Mouse (Mus musculus) mesoderm, embryonic 11.5 days (tissue): ENCODE measurements around the gene Scgb1b30.
"Not testable (repeated sequence)": the region's sequence is repeated elsewhere in the genome, so short reads cannot be mapped to it uniquely, and the experiment has no call there.

Experiments used
- DNase-seq: peaks from one replicate; pipeline ENCODE4 v3.0.0-alpha.2; 2012; ENCODE audit warnings: low read depth, low spot score

Scgb1b30 gene

DNA sequence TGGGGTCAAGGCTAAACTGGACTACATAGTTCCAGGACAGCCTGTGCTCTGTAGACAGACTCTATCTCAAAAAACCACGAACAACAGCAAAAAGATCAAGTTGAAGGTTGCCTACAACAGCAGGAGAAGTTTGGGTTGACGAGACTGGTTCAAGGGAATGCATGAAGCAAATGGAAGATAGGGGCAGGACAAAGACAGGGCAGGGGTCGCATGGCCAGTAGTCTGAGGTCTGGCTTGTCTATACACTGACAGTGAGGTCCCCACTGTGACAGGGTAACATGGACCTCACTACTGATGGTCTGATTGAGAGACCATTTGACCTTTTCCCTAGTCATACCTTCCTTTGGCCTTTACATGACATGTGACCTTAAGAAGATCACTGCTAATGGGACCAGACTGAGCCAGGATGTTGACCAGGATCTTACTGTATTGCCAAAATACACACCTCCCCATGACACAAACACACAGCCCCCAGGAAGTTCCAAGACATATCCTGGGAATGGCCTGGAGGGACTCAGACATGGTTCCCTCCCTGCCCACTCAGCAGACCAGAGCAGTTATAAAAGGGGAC, at the start of gene Scgb1b30:
TSS of gene Scgb1b30 (plus strand) at position 521 of the 571 bp plus-strand sequence.
- DNase-seq: no peak

DNA sequence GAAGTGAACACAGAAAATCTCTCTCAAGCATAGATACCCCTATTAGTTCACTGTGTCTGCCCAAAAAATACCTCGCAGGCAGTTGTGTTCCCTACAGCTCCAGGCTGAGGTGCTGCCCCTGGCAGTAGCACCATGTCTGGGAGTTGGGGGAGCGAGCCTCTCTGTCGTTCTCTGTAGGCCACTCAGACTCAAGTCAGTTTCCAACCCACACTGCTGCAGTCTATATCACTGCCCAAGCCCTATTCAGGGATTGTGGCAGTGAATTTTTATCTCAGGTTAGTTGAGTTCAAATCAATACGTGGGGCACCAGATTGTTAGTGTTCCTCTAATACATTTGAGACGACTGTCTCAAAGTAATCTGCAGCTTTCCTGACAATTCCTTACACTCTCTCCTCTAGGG, 27.1 kb upstream of the Scgb1b30 start:
- DNase-seq: not testable (repeated sequence)

DNA sequence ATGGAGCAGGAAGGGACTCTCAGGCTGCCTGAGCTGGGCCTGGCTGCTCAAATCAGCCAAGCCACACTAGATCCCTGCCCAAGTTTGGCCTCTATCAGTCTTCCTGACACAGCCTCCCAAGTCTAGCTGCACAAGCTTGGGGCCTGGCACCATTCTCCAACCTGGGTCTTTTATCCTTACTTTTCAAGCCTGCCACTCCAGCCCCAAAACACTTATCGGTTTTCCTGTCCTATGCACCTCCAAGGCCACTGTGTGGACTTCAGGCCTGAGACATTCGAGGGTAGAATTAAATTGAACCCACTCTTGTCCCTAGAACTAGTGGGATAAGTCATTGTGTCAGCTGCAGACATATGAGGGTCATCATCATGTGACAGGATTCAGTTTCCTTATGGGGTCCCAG, 4.8 kb downstream of the Scgb1b30 start:
- DNase-seq: no peak

DNA sequence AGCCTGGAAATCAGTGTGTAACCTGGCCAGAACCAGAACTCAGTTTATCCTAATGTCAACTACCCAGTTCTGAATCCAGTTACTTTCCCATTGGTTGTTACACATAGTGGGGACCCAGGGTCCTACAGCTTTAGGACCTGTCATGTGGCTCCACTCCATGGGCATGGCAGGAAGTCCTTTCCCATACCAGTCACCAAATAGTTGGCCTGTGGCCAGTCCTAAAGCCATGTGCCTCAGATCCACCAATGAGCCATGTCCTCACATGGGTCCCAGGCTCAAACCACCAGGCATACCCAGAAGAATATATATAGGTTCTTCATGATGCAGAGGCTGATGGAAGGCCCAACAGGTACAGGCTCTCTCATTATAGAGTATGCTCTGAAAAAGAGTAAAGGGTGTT, 6.0 kb downstream of the Scgb1b30 start:
- no peak for DNase-seq

DNA sequence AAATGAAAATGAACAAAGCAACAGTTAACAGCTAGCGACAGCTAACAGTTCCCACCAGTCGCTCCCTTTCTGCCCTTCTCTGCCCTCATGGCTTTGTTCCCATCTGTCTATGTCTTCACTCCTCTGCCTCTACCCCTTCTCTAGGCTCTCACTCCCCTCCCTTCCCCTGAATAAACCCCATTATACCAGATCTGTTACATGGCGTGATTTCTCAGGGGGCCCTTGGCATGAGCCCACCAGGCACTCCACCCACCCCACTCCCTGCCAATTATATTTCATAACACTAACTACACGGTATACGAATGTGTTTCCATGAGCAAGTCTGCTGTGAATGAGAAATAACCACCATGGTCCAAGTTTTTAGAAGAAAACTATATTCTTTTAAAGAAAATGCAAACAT, 14.0 kb downstream of the Scgb1b30 start:
- DNase-seq: no peak

DNA sequence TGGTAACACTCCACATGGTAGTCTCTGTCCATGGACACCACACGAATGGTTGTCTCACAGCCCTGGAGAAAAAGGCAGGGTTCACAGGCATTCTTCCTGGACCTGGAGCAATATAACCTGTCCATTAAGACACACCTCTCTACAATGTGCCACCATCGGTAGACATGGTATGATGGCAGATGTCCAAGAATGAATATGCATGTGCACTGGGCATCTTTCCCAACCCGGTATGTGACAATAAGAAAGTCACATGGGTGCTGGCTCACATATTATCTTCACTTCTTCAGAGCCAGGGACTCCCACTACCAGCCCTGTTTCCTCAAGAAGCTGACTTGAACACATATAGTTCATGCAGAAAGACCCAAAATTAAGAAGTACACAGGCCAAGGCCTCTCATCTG, 21.4 kb downstream of the Scgb1b30 start:
- DNase-seq: no peak

DNA sequence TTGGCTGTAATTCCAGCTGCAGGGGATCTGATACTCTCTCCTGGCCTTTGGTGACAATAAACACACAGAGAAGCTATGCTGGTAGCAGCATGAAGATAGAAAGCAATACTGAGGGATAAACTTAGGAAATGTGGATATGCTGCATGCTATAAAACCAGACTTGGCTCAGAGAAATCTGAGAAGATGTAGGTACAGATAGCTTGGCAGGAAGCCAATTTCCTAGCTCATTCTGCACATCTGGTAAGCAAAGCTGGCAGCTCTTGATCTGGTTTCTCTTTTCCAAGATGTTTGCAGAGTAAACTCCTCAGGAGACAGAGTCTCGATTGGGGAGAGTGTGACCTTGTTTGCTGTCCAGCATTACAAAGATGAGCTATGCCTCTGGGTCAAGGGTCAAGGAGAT, 25.4 kb downstream of the Scgb1b30 start:
- peak; percentile 23 for DNase-seq

DNA sequence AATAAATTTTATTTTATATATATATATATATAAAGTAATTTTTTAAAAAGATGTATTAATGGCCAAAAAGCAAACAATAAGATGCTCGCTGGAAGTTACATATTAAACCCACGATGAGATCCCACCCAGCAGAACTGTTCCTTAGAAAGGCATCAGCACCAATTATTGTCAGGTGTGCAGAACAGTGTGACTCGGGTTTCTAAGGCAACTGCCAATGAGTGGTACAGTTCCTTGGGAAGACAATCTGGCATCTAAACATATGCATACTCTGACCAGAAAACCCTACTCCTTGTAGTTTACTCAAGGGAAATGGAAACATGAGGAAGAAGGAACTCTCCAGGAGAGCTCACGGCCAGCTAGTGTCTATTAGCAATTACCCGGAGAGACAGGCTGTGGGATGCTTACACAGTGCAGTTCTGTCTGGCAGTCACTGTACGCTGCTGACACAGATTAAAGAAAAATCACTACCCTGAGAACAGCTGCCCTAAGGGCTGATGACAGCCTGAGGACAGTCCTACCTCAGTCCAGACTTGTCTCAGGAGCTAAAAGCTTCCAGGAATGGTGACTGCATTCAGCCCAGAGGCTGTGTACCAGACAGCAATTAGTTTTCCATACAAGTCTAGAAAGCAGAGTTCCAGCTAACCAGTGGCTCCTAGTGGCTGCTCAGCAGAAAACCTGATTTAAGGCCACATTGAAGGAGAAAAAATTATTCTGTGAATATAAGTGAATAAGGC, 27.9 kb downstream of the Scgb1b30 start:
- no peak for DNase-seq

DNA sequence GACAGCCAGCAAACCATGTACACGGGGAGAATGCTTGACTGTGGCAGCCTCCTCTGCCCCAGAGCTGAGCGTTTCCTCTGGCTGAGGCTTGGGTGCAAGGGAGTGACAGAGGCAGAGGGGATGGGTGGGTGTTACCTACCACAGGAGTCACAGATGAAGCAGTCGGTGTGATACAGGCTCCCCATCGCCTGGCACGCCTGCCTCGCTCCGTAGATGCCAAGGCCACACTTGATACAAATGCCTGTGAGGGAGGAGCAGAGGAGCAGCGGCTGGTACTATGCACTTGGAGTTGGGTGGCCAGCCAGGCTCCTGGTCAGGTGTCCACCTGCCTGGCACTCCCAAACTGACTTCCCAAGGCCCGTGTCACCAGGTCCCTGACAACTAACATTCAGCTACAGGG, 30.1 kb downstream of the Scgb1b30 start:
- no peak for DNase-seq

DNA sequence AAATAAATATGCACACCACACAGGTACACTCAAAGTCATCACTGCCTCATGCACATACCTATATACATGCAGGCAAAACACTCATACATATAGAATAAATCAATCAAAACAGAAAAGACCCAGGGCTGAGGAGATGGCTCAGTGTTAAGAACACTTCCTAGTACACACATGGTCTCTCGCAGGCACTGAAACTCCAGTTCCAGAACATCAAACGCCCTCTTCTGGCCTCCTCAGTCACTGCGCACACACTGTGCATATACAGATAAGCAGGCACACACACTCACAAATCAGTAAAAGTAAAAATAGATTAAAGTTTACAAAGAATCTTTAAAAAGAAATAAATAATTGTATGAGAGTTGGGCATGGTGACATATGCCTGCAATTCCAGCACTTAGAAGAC, 31.1 kb downstream of the Scgb1b30 start:
- DNase-seq: no peak

DNA sequence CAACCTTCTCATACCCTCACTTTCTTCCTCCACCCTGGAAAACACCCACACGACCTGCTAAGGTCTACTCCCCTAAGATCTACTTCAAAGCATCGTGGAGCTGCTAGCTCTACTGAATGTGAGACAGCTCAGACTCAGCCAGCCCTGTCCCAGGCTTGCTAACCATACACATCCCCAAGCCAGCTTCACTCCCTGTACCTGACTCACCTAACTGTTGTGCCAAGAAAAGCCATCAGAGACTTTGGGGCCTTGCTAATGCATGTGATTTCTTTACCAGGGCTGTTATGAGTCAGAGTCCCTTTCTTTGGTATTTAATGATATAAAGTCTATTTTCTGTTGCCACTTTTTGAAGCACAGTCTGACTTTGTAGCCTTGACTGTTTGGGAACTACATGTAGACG, 35.9 kb downstream of the Scgb1b30 start:
- no peak for DNase-seq

DNA sequence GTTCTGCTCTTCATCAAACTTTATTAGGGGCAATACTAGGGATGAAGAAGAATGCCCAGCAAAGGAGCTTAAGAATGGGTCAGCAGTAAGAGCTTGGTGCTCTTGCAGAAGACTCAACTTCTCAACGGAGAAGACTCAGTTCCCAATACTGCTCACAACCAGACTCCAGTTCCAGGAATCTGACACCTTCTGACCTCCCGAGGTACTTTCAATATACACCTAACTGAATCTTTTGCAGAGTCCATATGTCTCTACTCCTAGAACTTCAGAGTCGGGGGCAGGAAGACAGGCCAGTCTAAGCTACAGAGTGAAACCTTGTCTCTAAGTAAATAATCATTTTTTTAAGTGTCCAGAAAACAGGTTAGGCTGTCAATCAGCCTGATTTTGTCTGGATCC, 36.7 kb downstream of the Scgb1b30 start:
- DNase-seq: peak; percentile 19

DNA sequence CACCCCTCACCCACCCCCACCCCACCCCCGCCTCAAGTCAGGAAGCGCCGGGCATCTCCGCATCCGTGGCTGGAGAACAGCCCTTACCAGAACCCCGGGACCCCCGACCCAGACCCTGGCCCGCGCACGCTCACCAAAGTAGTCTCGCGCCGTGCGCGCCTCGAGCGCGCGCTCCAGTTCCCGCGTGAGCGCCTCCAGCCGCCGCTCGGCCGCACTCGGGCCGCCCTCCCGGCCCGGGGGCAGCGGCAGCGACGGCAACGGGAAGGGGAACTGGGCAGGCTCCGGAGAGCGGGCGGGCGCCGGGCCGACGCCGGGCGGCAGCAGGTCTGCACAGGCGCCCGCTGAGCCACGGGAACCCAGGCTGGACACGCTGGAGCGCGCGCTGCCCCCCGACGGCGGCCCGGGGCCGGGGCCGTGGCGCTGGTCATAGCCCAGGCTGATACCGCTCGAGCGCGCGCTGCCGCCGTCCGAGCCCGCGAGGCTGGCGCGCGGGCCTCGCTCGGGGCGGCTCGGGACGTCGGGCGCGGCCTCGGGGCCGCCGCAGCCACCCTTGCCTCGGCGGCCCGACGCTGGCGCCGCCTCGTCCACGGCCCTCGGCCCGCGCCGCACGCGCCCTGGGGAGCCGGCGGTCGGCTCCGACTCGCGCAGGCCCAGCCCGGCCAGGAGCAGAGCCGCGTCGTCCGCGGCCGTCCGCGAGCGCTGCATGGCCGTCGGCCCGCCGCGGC, 37.3 kb downstream of the Scgb1b30 start:
- DNase-seq: peak; percentile 77

DNA sequence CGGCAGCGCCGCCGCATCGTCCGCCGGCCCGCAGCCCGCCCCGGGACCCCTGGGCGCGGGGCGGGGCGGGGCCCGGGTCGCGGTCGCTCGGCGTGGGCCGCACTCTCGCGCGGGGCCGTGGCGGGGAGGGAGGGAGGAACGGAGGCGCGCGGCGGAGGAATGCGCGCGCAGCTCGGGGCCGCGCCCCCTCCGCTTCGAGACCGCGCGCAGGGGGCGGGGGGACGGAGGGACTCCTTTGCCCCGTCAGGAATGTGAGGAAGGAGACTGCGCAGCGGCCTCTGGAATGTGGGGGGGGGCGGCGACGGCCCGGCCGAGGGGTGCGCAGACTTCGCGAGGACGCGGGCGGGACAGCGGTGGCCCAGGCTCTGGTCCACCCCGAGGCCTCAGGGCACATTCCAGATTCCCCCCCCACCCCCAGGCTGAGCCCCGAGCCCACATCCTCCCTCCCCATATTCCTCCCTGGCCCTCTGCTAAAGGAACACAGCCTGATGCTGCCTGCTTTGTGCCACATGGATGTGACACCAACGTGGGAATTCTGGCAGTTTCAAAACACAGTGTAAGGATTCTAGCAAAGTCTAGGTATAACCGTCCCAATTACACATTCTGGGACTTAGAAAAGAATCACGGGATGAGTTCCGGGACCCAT, 38.0 kb downstream of the Scgb1b30 start, which contains the start of gene Wtip:
TSS of gene Wtip (minus strand) at position 152 of the 646 bp plus-strand sequence.
- peak; percentile 93 for DNase-seq

DNA sequence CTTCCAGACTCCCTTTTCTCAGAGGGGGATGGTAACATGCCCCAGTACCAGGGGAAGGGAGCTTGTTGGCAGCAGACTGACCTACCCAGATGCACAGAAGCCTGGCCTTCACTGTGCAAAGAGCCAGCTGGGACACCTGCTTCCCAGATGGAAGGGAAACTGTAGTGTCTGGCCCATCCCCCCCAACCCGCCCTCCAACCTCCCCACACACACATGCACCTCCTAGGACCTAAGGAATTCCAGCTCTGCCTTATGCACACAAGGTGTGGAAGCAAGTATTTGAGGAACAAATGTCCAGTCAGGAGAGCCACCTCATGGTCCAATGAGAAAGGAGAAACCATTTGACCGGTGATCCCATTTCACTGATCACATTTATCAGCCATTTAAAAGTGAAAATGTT, 39.1 kb downstream of the Scgb1b30 start:
- peak; percentile 59 for DNase-seq

DNA sequence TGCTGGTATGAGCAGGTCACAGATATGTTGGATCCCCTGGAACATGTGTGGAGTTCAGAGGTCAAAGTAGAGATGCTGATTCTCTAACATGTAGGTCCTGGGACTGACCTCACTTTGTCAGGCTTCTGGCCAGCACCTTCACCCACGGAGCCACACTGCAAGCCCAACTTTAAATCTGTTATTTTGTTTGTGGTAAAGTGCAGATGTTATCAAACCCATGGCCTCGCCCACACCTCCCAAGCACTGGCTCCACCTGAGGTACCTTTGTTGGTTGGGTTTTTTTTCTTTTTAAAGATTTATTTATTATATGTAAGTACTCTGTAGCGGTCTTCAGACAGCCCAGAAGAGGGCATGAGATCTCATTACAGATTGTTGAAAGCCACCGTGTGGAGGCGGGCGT, 44.3 kb downstream of the Scgb1b30 start:
- no peak for DNase-seq

DNA sequence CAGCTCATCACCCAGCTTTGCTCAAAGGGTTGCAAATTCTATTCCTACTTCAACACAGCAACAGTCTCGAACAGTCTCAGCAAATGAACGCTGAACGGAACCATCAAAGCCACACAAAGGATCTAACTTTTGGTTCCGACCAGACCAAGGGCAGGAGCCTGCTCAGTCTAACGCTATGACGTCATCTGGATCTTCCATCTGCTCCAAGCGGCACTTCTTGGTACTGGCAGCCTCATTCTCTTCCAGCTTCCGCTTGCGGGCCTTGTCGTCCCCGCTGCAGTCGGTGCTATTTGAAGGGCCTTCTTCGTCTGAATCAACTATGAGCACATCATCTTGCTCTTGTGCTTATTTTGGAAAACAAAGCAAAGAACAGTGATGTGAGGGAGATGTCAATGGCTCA, 45.9 kb downstream of the Scgb1b30 start:
- DNase-seq: no peak

DNA sequence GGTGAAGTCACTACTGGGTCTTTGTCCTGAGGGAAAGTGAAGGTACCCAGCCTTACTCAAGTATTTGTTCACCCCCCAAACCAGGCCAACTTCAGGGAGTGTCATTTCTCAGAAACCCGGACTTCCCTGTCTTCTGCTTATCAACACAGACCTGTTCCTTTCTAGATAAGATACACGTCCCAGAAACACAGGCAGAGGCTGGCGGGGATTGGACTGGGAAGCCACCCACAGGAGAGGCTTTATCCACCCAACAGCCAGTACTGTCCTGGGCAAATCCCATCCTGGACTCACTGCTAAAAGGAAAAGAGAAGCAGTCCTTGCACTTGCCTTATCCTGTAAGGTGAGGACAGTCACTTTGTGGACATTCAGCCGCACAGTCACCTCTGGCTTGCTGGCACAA, 52.0 kb downstream of the Scgb1b30 start:
- DNase-seq: no peak
